Mouse (Mus musculus): Measurements from ENCODE around the gene Tcf12. TPM values are rescaled to one million over a fixed set of nuclear protein-coding genes. Genes with fewer than 3 reads are reported as not detected.
A peak's percentile ranks its signal among the peaks of the same experiment; 100 is the strongest.

The Tcf12 gene
- 11.8 and 12.1 TPM in 2 replicates for polyA plus RNA-seq (2012; rRNA removed)
- 8.8 and 10.7 TPM in 2 replicates for polyA plus RNA-seq (2014; fragmentation: Nextera tagmentation; extraction: Ambion mirVana)

DNA sequence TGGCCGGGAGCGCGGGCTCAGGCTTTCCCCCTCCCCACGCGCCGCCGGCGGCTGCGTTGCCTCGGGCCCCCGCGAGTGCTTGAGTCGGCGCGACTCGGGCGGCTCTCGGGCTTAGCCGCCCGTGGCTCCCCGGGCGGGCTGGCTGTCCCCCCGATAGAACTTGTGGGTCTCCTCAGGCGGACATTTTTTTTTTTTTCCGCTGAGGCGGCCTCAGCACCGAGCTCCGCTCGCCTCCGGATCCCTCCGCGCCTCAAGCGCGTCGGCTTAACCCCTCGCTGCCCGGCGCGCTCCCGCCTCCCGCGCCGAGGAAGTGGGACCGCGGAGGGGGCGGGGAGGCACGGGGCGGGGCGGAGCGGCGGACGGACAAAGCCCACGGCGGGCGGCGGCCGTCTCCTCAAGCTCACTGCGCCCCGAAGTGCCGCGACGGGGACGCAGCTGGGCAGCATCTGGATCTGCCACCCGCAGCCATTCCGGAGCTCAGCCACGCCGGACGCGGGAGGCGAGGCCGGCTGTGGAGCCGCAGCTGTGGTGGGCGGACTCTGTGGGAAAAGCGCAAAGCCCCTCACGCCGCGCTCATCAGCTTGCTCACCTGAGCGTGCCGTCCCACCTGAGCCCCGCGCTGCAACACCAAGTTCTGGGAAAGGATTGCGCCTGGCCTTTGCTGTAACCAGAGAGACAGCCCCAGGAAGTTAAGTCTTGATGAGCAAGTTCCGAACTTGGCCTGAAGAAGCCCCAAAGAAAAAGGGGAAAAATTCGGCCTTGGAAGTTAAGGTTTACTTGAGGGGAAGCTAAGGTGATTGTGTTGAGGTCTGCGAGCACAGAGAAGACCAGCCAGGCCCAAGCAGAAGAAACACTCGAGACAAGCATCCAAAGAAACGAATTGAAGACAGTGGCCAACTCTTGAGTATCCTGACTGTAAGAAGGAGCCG is at the start of gene Tcf12:
TSS of gene Tcf12 (minus strand) at position 250 of the 929 bp plus-strand sequence.
- WGBS (ENCODE audit: insufficient replicate concordance): 2% methylated on average over 78 of the region's 88 CpGs
- Histone ChIP-seq H3K9ac (replicated peaks) (peak within 1 kb of the TSS; percentile 97), H3K9me3 (ENCODE audit: control insufficient read depth, low read length) (no peaks in the 10 kb centered on the region), H3K4me3 (ENCODE audit: insufficient read depth in 1 of 2, low read depth in 2 of 2, low read length in 2 of 2) (peak within 1 kb of the TSS; percentile 80 to 98), H3K36me3 (replicated peaks; ENCODE audit: control insufficient read depth, insufficient read depth, low read depth) (no peaks in the 10 kb centered on the region; the same call in 1 of the 2 replicates), H3K27ac (peak within 1 kb of the TSS; percentile 58), H3K4me1 (replicated peaks; ENCODE audit: control insufficient read depth in 2 of 2, insufficient read depth in 2 of 2, low read length in 1 of 2) (peaks cover 0 to 3% of the 10 kb centered on the region in 2 experiments; a peak in 1 of 4 replicates), H3K4me2 (ENCODE audit: low read depth) (peak within 1 kb of the TSS; percentile 85), H3K27me3 (ENCODE audit: control insufficient read depth, insufficient read depth, low read length) (no peaks in the 10 kb centered on the region; the same call in 1 of the 2 replicates)
- TF ChIP-seq CTCF (IDR thresholded peaks at IDR 0.05; ENCODE audit: low read depth): no peak
- no peak for TF ChIP-seq EP300 (IDR thresholded peaks at IDR 0.05; ENCODE audit: low read depth)
- DNase-seq (ENCODE audit: low read depth in 3 of 3, low spot score in 3 of 3): peak; percentile 72 to 77 (median 76)
- peak; percentile 81 for ATAC-seq (ENCODE audit: insufficient read depth)

DNA sequence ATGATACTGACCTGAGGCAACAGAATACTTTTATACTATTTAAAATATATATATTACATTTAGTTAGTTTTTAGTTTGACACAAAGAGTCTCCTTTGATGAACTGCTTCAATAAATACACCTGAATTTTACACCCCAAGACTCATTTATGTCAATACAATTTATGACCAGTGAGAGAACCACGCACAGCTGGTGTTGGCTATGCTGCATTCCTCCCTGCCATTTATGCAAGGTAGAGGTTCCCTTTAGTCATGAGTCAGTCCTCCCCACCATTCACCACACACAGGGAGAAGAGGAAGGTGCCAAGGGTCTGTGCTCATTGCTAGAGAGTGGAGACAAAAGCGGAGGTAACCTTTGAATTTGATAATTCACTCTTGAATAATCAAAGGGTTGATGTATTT is 46.7 kb upstream of the Tcf12 start:
- TF ChIP-seq CTCF (IDR thresholded peaks at IDR 0.05; ENCODE audit: low read depth) (no peak), EP300 (IDR thresholded peaks at IDR 0.05; ENCODE audit: low read depth) (no peak)
- H3K4me1 ChIP-seq (replicated peaks; ENCODE audit: control insufficient read depth in 2 of 2, insufficient read depth in 2 of 2, low read length in 1 of 2): no peaks in the 10 kb centered on the region
- ATAC-seq (ENCODE audit: insufficient read depth) (no peak), DNase-seq (ENCODE audit: low read depth in 3 of 3, low spot score in 3 of 3) (no peak)
- H3K9ac ChIP-seq (replicated peaks): no peak overlapping the region
- 59% methylated on average over 2 of the region's 2 CpGs for WGBS (ENCODE audit: insufficient replicate concordance)
- H3K9me3 ChIP-seq (ENCODE audit: control insufficient read depth, low read length): no peaks in the 10 kb centered on the region
- H3K4me3 ChIP-seq (ENCODE audit: insufficient read depth in 1 of 2, low read depth in 2 of 2, low read length in 2 of 2): no peak overlapping the region
- H3K36me3 ChIP-seq (replicated peaks; ENCODE audit: control insufficient read depth, insufficient read depth, low read depth): no peaks in the 10 kb centered on the region
- H3K27me3 ChIP-seq (ENCODE audit: control insufficient read depth, insufficient read depth, low read length): no peaks in the 10 kb centered on the region; the same call in 1 of the 2 replicates
- H3K4me2 ChIP-seq (ENCODE audit: low read depth): no peak overlapping the region
- H3K27ac ChIP-seq: no peak overlapping the region

DNA sequence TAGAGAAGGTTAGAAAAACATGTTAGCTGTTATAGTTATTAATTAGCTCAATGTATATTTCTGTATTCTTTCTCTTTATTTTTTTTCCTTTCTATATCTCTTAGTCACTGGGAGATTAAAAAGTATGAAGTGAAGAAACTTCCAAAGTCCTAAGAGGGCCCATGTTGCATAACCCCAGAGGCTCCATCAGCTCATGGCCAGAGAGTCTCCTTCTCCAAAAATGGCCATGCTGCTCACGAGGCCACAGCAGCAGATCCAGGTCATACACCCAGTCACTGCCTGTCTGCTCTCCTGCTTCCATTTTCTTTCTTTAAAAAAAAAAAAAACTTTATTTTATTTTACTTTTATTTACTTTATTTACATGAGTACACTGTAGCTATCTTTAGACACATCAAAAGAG is 45.4 kb upstream of the Tcf12 start:
- H3K4me1 ChIP-seq (replicated peaks; ENCODE audit: control insufficient read depth in 2 of 2, insufficient read depth in 2 of 2, low read length in 1 of 2): no peaks in the 10 kb centered on the region
- DNase-seq (ENCODE audit: low read depth in 3 of 3, low spot score in 3 of 3) (no peak), ATAC-seq (ENCODE audit: insufficient read depth) (no peak)
- H3K9ac ChIP-seq (replicated peaks): no peak overlapping the region
- no peak overlapping the region for H3K4me2 ChIP-seq (ENCODE audit: low read depth)
- no peaks in the 10 kb centered on the region for H3K36me3 ChIP-seq (replicated peaks; ENCODE audit: control insufficient read depth, insufficient read depth, low read depth)
- no peaks in the 10 kb centered on the region for H3K9me3 ChIP-seq (ENCODE audit: control insufficient read depth, low read length)
- TF ChIP-seq EP300 (IDR thresholded peaks at IDR 0.05; ENCODE audit: low read depth) (no peak), CTCF (IDR thresholded peaks at IDR 0.05; ENCODE audit: low read depth) (no peak)
- no peaks in the 10 kb centered on the region; the same call in 1 of the 2 replicates for H3K27me3 ChIP-seq (ENCODE audit: control insufficient read depth, insufficient read depth, low read length)
- WGBS (ENCODE audit: insufficient replicate concordance): 38% methylated on average over 1 of the region's 1 CpGs
- no peak overlapping the region for H3K27ac ChIP-seq
- no peak overlapping the region for H3K4me3 ChIP-seq (ENCODE audit: insufficient read depth in 1 of 2, low read depth in 2 of 2, low read length in 2 of 2)

DNA sequence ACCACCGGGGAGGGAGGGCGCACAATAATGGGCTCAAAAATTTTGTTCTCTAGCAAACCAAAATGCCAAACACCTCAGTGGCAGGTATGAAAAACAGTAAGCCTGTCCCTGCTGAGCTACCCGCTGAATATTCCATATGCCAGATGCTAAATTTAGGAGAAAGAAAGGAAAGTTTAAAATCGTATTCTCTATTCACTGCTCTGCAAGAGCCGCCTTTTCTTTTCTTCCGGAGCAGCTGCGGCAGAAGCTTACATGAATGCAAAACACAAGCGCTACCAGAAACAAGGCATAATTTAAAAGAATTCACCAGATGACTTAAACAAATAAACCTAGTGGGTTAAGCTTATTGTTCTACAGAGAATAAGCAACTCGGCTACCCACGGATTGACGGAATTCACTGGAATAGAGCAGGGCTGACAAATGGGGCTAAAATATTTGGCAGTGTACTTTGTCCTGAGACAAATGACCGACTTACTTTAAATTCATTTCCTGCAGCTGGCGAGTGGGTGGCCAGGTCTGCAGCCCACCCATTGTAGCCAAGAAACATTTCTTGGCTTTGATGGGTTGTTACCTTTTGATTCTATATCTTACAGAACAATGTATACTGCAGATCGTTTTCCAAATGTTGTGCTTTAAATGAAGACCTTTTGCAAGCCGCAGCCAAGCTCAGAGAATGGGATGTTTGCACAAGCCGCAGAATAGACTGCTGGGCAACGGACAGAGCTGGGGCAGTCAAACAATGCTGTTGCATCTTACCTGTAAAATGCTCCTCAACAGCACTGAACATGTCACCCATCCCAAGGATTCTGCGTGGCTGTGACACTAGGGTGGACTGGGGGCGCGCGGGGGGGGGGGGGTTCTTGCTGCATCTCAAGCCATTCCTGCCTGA is 43.8 kb upstream of the Tcf12 start:
- Histone ChIP-seq H3K4me1 (replicated peaks; ENCODE audit: control insufficient read depth in 2 of 2, insufficient read depth in 2 of 2, low read length in 1 of 2) (no peaks in the 10 kb centered on the region), H3K27ac (no peak overlapping the region), H3K4me3 (ENCODE audit: insufficient read depth in 1 of 2, low read depth in 2 of 2, low read length in 2 of 2) (peak overlapping the region in 1 of 2 experiments; percentile 6; a peak in 1 of 4 replicates), H3K36me3 (replicated peaks; ENCODE audit: control insufficient read depth, insufficient read depth, low read depth) (no peaks in the 10 kb centered on the region), H3K27me3 (ENCODE audit: control insufficient read depth, insufficient read depth, low read length) (no peaks in the 10 kb centered on the region; the same call in 1 of the 2 replicates), H3K9ac (replicated peaks) (no peak overlapping the region), H3K9me3 (ENCODE audit: control insufficient read depth, low read length) (no peaks in the 10 kb centered on the region), H3K4me2 (ENCODE audit: low read depth) (peak overlapping the region; percentile 42)
- 27% methylated on average over 21 of the region's 21 CpGs for WGBS (ENCODE audit: insufficient replicate concordance)
- TF ChIP-seq EP300 (IDR thresholded peaks at IDR 0.05; ENCODE audit: low read depth): no peak
- no peak for TF ChIP-seq CTCF (IDR thresholded peaks at IDR 0.05; ENCODE audit: low read depth)
- ATAC-seq (ENCODE audit: insufficient read depth): no peak
- no peak for DNase-seq (ENCODE audit: low read depth in 3 of 3, low spot score in 3 of 3)
